Mouse (Mus musculus) brain, embryonic 14.5 days (tissue): ENCODE data around the gene Tmem237. TPM values are rescaled to one million over a fixed set of nuclear protein-coding genes. Genes with fewer than 3 reads are reported as not detected.

Experiments used
- DNase-seq: peaks from one replicate; pipeline ENCODE4 v3.0.0-alpha.2; 2011; ENCODE audit warnings: low read depth
- CTCF ChIP-seq: fragments of 200-500 bp; IDR thresholded peaks from 2 replicates; pipeline ENCODE4 v1.5.1; 2012; ENCODE audit warnings: inconsistent platforms, mild to moderate bottlenecking, moderate library complexity, borderline replicate concordance; ENCODE audit not compliant: insufficient read depth, insufficient read length; ENCODE audit errors: extremely low read depth
- POLR2A ChIP-seq: fragments of 200-500 bp; IDR thresholded peaks from 2 replicates; pipeline ENCODE4 v1.6.1; 2012; ENCODE audit warnings: mild to moderate bottlenecking, inconsistent platforms, borderline replicate concordance; ENCODE audit not compliant: poor library complexity, insufficient read depth, insufficient read length, severe bottlenecking; ENCODE audit errors: extremely low read depth
- polyA plus RNA-seq: library from polyadenylated mRNA; depleted of rRNA; stranded (reverse); fragments of >200 nt; gene quantifications from 2 replicates; pipeline ENCODE4 v1.2.3, GENCODE M21; 2012

Gene Tmem237
- polyA plus RNA-seq, 1 experiment = 30.8 TPM

GRCm38 (mm10) chr1:59152346-59152745 lies 32.1 kb upstream of the Tmem237 start:
- no peak for DNase-seq
- no peak for TF ChIP-seq POLR2A
- no peak for TF ChIP-seq CTCF

GRCm38 (mm10) chr1:59150542-59150941 lies 30.3 kb upstream of the Tmem237 start:
- no peak for DNase-seq
- no peak for TF ChIP-seq CTCF
- TF ChIP-seq POLR2A = no peak

GRCm38 (mm10) chr1:59144543-59144942 lies 24.3 kb upstream of the Tmem237 start:
- DNase-seq = peak; percentile 6

GRCm38 (mm10) chr1:59142809-59143208 lies 22.6 kb upstream of the Tmem237 start:
- DNase-seq = peak; percentile 53
- TF ChIP-seq POLR2A = no peak
- TF ChIP-seq CTCF = peak; percentile 60; the same call in 1 of the 2 replicates

More at GRCm38 (mm10) chr1:59144543-59144942, 24.3 kb upstream of the Tmem237 start:
- TF ChIP-seq POLR2A (no peak), CTCF (peak; percentile 44; the same call in 1 of the 2 replicates)

GRCm38 (mm10) chr1:59134419-59134818 lies 14.2 kb upstream of the Tmem237 start:
- TF ChIP-seq CTCF = no peak
- TF ChIP-seq POLR2A = no peak
- DNase-seq = no peak

GRCm38 (mm10) chr1:59128879-59129278 lies 8.7 kb upstream of the Tmem237 start:
- no peak for DNase-seq
- TF ChIP-seq CTCF (no peak), POLR2A (no peak)

GRCm38 (mm10) chr1:59125558-59125957 lies 5.3 kb upstream of the Tmem237 start:
- TF ChIP-seq POLR2A (no peak), CTCF (no peak)
- DNase-seq = no peak

GRCm38 (mm10) chr1:59110524-59110923 lies 9.7 kb downstream of the Tmem237 start:
- TF ChIP-seq CTCF (no peak), POLR2A (no peak)
- DNase-seq = peak; percentile 5

GRCm38 (mm10) chr1:59102071-59102470 lies 18.1 kb downstream of the Tmem237 start:
- no peak for TF ChIP-seq CTCF
- no peak for TF ChIP-seq POLR2A
- no peak for DNase-seq

GRCm38 (mm10) chr1:59101020-59101419 lies 19.2 kb downstream of the Tmem237 start:
- no peak for TF ChIP-seq CTCF
- TF ChIP-seq POLR2A = no peak
- DNase-seq = no peak

- DNase-seq = no peak
- TF ChIP-seq POLR2A (no peak), CTCF (no peak)
Observed at GRCm38 (mm10) chr1:59094705-59095104, 25.5 kb downstream of the Tmem237 start, which contains the start of gene C2cd6. C2cd6 (minus strand) TSS chr1:59094900.

GRCm38 (mm10) chr1:59070867-59071266 lies 49.3 kb downstream of the Tmem237 start:
- no peak for TF ChIP-seq POLR2A
- no peak for TF ChIP-seq CTCF
- DNase-seq = no peak
